Mouse (Mus musculus) liver, embryonic 14.5 days (tissue): Measurements from ENCODE around the gene Slc46a1. TPM values are rescaled to one million over a fixed set of nuclear protein-coding genes. Genes with fewer than 3 reads are reported as not detected.

Experiments
- ATAC-seq: fragments of 200-750 bp; cut with Nextera tagmentation; 2 replicates; pipeline ENCODE4 v1.8.0; 2017; ENCODE audit warnings: moderate number of reproducible peaks, mild to moderate bottlenecking, moderate library complexity; ENCODE audit not compliant: insufficient read depth
- DNase-seq, 3 experiments: peaks; one replicate each; pipeline ENCODE4 v3.0.0-alpha.2; 2012 to 2013; ENCODE audit warnings: low read depth in 3 of 3, low spot score in 3 of 3
- H3K27ac ChIP-seq: fragments of 300-500 bp; sonication (generic); 2 replicates; pipeline ENCODE4 v1.5.1; 2014; ENCODE audit warnings: moderate library complexity, mild to moderate bottlenecking, control low read depth, inconsistent platforms
- H3K27me3 ChIP-seq: fragments of 300-500 bp; sonication (generic); 2 replicates; pipeline ENCODE4 v1.6.1; 2014; ENCODE audit warnings: mild to moderate bottlenecking, low read length, moderate library complexity; ENCODE audit not compliant: control insufficient read depth, insufficient read depth
- H3K36me3 ChIP-seq: fragments of 300-500 bp; sonication (generic); replicated peaks from 2 replicates; pipeline ENCODE4 v1.6.1; 2014; ENCODE audit warnings: low read depth; ENCODE audit not compliant: control insufficient read depth, insufficient read depth
- H3K4me1 ChIP-seq, 2 experiments: fragments of 200-500 bp in 1 of 2; fragments of 300-500 bp in 1 of 2; sonication (generic) in 1 of 2; replicated peaks; 2 replicates each; pipeline ENCODE4 v1.6.1; 2012 to 2014; ENCODE audit warnings: antibody characterized with exemption in 1 of 2, inconsistent platforms in 1 of 2, low read length in 1 of 2; ENCODE audit not compliant: control insufficient read depth in 2 of 2, insufficient read depth in 2 of 2
- H3K4me2 ChIP-seq: fragments of 300-500 bp; sonication (generic); 2 replicates; pipeline ENCODE4 v1.6.1; 2014; ENCODE audit warnings: low read depth, mild to moderate bottlenecking, control low read depth, moderate library complexity
- H3K4me3 ChIP-seq, 2 experiments: fragments of 200-500 bp in 1 of 2; fragments of 300-500 bp in 1 of 2; sonication (generic) in 1 of 2; 2 replicates each; pipeline ENCODE4 v1.5.1; 2012 to 2014; ENCODE audit warnings: low read depth in 2 of 2, low read length in 2 of 2, mild to moderate bottlenecking in 2 of 2, control low read depth in 1 of 2, inconsistent platforms in 1 of 2, moderate library complexity in 1 of 2; ENCODE audit not compliant: insufficient read depth in 1 of 2
- H3K9ac ChIP-seq: fragments of 300-500 bp; sonication (generic); replicated peaks from 2 replicates; pipeline ENCODE4 v1.6.1; 2014; ENCODE audit warnings: mild to moderate bottlenecking, control low read depth, moderate library complexity
- H3K9me3 ChIP-seq: fragments of 300-500 bp; sonication (generic); 2 replicates; pipeline ENCODE4 v1.6.1; 2016; ENCODE audit warnings: low read length, mixed read lengths; ENCODE audit not compliant: control insufficient read depth
- CTCF ChIP-seq: IDR thresholded peaks from 2 replicates; pipeline ENCODE4 v1.5.1; 2016; ENCODE audit warnings: antibody characterized with exemption, low read depth, control low read depth
- EP300 ChIP-seq: IDR thresholded peaks from 2 replicates; pipeline ENCODE4 v1.6.1; 2016; ENCODE audit warnings: antibody characterized with exemption, low read depth
- WGBS: fragments of 180-500 bp; shearing (Covaris S2); extraction: QIAGEN DNeasy Blood & Tissue Kit; methylation state at CpG from one replicate; pipeline ENCODE4 v1.1.7; 2014; ENCODE audit not compliant: insufficient replicate concordance; 5-methylcytosine and 5-hydroxymethylcytosine counted together
- polyA plus RNA-seq, 2 experiments: library from polyadenylated mRNA; depleted of rRNA in 1 of 2; stranded (reverse) in 1 of 2; unstranded in 1 of 2; fragments of >200 nt; fragmentation: Nextera tagmentation in 1 of 2; extraction: Ambion mirVana in 1 of 2; gene quantifications; 2 replicates each; pipeline versions ENCODE4 v1.2.1 to v1.2.3; 2012 to 2014

The Slc46a1 gene
- polyA plus RNA-seq, 2 experiments = 3.7 to 5.0 TPM

DNA sequence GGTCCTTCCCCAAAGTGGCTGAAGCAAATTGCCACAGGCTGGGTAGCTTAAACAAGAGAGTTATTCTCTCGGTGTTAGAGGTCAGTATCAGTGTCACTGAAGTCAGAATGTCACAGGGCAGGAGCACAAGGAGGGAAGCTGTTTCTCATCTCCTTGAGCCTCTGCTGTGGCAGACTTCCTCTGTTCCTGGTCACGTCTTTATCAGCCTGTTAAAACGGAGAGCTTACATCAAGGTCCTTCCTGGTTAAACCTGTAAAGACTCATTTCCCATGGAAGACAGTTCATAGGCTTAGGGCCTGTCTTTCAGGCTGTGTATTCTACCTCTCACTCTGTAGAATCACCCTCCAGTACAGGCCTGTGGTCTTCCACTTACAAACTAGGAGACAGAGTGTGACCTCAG lies 2.4 kb downstream of the Slc46a1 start:
- WGBS = 15% methylated on average over 3 of the region's 3 CpGs
- ATAC-seq = no peak

DNA sequence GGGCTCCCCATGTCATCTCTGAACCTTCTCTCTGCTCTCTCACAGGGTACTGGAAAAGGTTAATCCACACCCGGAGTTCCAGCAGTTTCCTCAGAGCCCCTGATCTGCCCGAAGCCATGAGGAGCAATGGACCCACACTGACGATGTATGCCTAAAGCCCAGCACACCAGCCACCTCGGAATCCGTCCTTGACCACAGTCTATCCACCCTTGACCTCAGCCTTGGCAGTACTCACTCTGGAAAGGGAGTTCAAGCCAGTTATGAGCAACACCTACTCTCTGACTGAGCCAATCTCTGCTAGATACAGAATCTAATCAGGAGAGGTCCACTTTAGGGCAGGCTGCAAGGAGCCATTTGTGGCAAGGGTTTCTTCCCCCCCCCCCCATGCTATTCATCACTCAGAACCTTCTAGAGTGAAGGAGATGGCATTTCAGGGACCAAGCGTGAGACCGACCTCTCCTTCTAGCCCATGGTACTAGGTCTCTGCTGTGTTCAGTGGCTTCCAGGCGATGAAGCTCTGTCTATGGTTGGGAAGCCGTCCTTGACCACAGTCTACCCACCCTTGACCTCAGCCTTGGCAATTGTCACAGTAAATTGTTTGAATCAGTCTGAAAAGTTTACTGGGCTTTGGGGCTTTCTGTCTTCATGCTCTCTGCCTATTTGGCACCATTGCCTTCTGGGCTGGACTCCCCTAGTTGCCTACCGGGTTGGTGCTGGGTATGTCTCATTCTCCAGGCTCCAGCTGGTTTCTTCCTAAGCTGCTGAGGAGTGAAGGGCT lies 6.0 kb downstream of the Slc46a1 start:
- H3K36me3 ChIP-seq = no peaks in the 10 kb centered on the region
- no peak overlapping the region for H3K4me2 ChIP-seq
- ATAC-seq (no peak), DNase-seq (no peak)
- TF ChIP-seq EP300 (no peak), CTCF (no peak)
- no peaks in the 10 kb centered on the region for H3K27me3 ChIP-seq
- H3K4me3 ChIP-seq = no peak overlapping the region
- WGBS = 70% methylated on average over 10 of the region's 10 CpGs
- H3K27ac ChIP-seq = no peak overlapping the region
- no peaks in the 10 kb centered on the region for H3K9me3 ChIP-seq
- H3K9ac ChIP-seq = no peak overlapping the region
- 0 out of 4 replicates have a peak, but pooled peaks cover 0 to 1% of the 10 kb centered on the region in 2 experiments for H3K4me1 ChIP-seq

More for the DNA sequence above, 2.4 kb downstream of the Slc46a1 start:
- TF ChIP-seq EP300 = no peak
- no peak for TF ChIP-seq CTCF
- Histone ChIP-seq H3K9ac (no peak overlapping the region), H3K4me3 (no peak overlapping the region), H3K36me3 (no peaks in the 10 kb centered on the region), H3K27ac (no peak overlapping the region), H3K4me2 (no peak overlapping the region), H3K9me3 (no peaks in the 10 kb centered on the region), H3K27me3 (no peaks in the 10 kb centered on the region), H3K4me1 (peaks cover 9 to 24% of the 10 kb centered on the region in 2 experiments)
- no peak for DNase-seq

DNA sequence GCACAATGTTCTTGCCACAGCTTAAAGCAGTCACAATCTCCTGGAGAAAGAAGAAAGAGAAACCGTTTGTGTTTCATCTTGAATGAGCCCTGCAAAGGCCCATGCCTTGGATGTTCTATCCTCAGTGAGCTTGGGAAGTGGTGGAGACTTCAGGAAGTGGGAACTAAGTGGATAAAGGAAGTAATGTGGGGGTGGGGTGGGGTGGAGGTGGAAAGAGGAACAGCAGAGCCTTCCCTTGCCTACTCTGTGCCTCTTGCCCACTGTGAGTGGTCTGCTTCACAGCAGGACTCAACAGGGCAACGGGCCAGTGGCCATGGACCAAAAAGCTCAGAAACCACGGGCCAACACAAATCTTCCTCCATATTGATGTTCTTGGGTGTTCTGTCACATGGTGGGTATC lies 9.8 kb downstream of the Slc46a1 start:
- Histone ChIP-seq H3K9ac (no peak overlapping the region), H3K4me1 (no peaks in the 10 kb centered on the region), H3K4me3 (no peak overlapping the region), H3K4me2 (no peak overlapping the region), H3K27ac (no peak overlapping the region), H3K27me3 (no peaks in the 10 kb centered on the region), H3K36me3 (no peaks in the 10 kb centered on the region), H3K9me3 (no peaks in the 10 kb centered on the region)
- 31% methylated on average over 3 of the region's 3 CpGs for WGBS
- ATAC-seq (no peak), DNase-seq (no peak)
- no peak for TF ChIP-seq CTCF
- TF ChIP-seq EP300 = no peak

GRCm38 (mm10) chr11:78483639-78484038 lies 18.1 kb downstream of the Slc46a1 start:
- WGBS = 37% methylated on average over 7 of the region's 7 CpGs
- Histone ChIP-seq H3K9ac (no peak overlapping the region), H3K9me3 (no peaks in the 10 kb centered on the region), H3K4me1 (no peaks in the 10 kb centered on the region), H3K27me3 (peaks cover 18% of the 10 kb centered on the region), H3K4me3 (no peak overlapping the region), H3K4me2 (no peak overlapping the region), H3K36me3 (no peaks in the 10 kb centered on the region), H3K27ac (no peak overlapping the region)
- DNase-seq (no peak), ATAC-seq (no peak)
- TF ChIP-seq CTCF (no peak), EP300 (no peak)

DNA sequence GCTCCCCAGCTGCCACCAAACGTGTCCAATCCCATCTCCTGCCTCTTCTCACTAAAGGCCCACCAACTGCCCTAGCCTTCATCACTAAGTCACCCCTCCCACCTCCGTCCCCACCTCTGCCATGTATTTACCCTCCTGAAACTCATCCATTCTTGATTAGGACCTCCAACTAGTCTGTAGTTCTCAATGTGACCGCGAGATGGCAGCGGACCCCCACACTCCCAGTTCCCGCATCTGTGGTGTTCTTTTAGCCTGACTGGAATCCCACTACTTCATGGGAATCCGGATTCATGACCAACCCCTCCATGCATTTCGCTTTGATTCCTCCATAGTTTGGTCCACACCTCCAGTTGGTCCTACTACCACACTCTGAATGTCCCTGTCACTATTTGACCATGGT lies 22.7 kb downstream of the Slc46a1 start:
- no peak overlapping the region for H3K27ac ChIP-seq
- DNase-seq (no peak), ATAC-seq (no peak)
- H3K4me2 ChIP-seq = no peak overlapping the region
- 1% methylated on average over 8 of the region's 8 CpGs for WGBS
- no peak overlapping the region for H3K9ac ChIP-seq
- no peaks in the 10 kb centered on the region for H3K36me3 ChIP-seq
- H3K4me3 ChIP-seq = no peak overlapping the region
- TF ChIP-seq CTCF (peak; percentile 87), EP300 (no peak)
- H3K27me3 ChIP-seq = peaks cover 42% of the 10 kb centered on the region
- no peaks in the 10 kb centered on the region for H3K9me3 ChIP-seq
- H3K4me1 ChIP-seq = no peaks in the 10 kb centered on the region
